Mouse (Mus musculus) MEL (cell line): ENCODE measurements around the gene Prr5. TPM values are rescaled to one million over a fixed set of nuclear protein-coding genes. Genes with fewer than 3 reads are reported as not detected.
A peak's percentile ranks its signal among the peaks of the same experiment; 100 is the strongest.

Source experiments
- DNase-seq: peaks from one replicate; pipeline ENCODE4 v3.0.0; 2011; ENCODE audit warnings: low read depth, low spot score
- H3K27ac ChIP-seq: 2 replicates; pipeline ENCODE4 v1.5.1; 2012; ENCODE audit warnings: low read depth, mild to moderate bottlenecking, control low read depth, low read length, moderate library complexity; ENCODE audit not compliant: control insufficient read depth
- H3K27me3 ChIP-seq, 2 experiments: fragments of 150-350 bp in 1 of 2; sonication (generic) in 1 of 2; 2 replicates each; pipeline ENCODE4 v1.6.1; 2012; ENCODE audit warnings: low read length in 2 of 2, mild to moderate bottlenecking in 2 of 2, improper control_type of control experiment in 1 of 2, moderate library complexity in 1 of 2; ENCODE audit not compliant: insufficient read depth in 2 of 2, control insufficient read depth in 1 of 2
- H3K36me3 ChIP-seq, 2 experiments: 2 replicates each; pipeline ENCODE4 v1.6.1; 2012 to 2014; ENCODE audit warnings: low read length in 2 of 2, improper control_type of control experiment in 1 of 2, inconsistent platforms in 1 of 2, mild to moderate bottlenecking in 1 of 2; ENCODE audit not compliant: insufficient read depth in 2 of 2, control insufficient read depth in 1 of 2
- H3K4me1 ChIP-seq, 2 experiments: fragments of 150-350 bp in 1 of 2; sonication (generic) in 1 of 2; 2 replicates each; pipeline ENCODE4 v1.6.1; 2012; ENCODE audit warnings: low read length in 2 of 2, improper control_type of control experiment in 1 of 2, mild to moderate bottlenecking in 1 of 2; ENCODE audit not compliant: insufficient read depth in 2 of 2, control insufficient read depth in 1 of 2
- H3K4me3 ChIP-seq, 2 experiments: fragments of 150-350 bp in 1 of 2; sonication (generic) in 1 of 2; 2 replicates each; pipeline ENCODE4 v1.5.1; 2012; ENCODE audit warnings: low read depth in 2 of 2, low read length in 2 of 2, mild to moderate bottlenecking in 2 of 2, moderate library complexity in 2 of 2, control low read depth in 1 of 2, improper control_type of control experiment in 1 of 2; ENCODE audit not compliant: control insufficient read depth in 1 of 2, insufficient read depth in 1 of 2
- H3K79me2 ChIP-seq: 2 replicates; pipeline ENCODE4 v1.6.1; 2012; ENCODE audit warnings: mild to moderate bottlenecking, low read length, moderate library complexity; ENCODE audit not compliant: control insufficient read depth, poor library complexity, insufficient read depth
- H3K9ac ChIP-seq: 2 replicates; pipeline ENCODE4 v1.6.1; 2012; ENCODE audit warnings: low read depth, mild to moderate bottlenecking, control low read depth, low read length, moderate library complexity; ENCODE audit not compliant: control insufficient read depth, poor library complexity, severe bottlenecking
- H3K9me3 ChIP-seq: fragments of 150-350 bp; sonication (generic); replicated peaks from 2 replicates; pipeline ENCODE4 v1.6.1; 2012; ENCODE audit warnings: mild to moderate bottlenecking, low read length, improper control_type of control experiment, moderate library complexity; ENCODE audit not compliant: insufficient read depth
- BHLHE40 ChIP-seq: IDR thresholded peaks from 2 replicates; pipeline ENCODE4 v1.6.1; 2012; ENCODE audit warnings: low read depth, mild to moderate bottlenecking, inconsistent platforms, low read length, improper control_type of control experiment, borderline replicate concordance
- CHD1 ChIP-seq: IDR thresholded peaks from 2 replicates; pipeline ENCODE4 v1.6.1; 2012; ENCODE audit warnings: low read depth, mild to moderate bottlenecking, inconsistent platforms, low read length, improper control_type of control experiment
- CHD2 ChIP-seq: IDR thresholded peaks from 2 replicates; pipeline ENCODE4 v1.6.1; 2011; ENCODE audit warnings: low read length, improper control_type of control experiment
- CTCF ChIP-seq, 3 experiments: IDR thresholded peaks in 2 of 3; conservative IDR thresholded peaks in 1 of 3; 2 replicates each; pipeline ENCODE4 v1.5.1; 2011 to 2012; ENCODE audit warnings: low read length in 3 of 3, low read depth in 2 of 3, mild to moderate bottlenecking in 2 of 3, improper control_type of control experiment in 1 of 3, inconsistent platforms in 1 of 3, mixed read lengths in 1 of 3, moderate library complexity in 1 of 3; ENCODE audit not compliant: control insufficient read depth in 1 of 3, insufficient read depth in 1 of 3, poor library complexity in 1 of 3, severe bottlenecking in 1 of 3
- E2F4 ChIP-seq: IDR thresholded peaks from 2 replicates; pipeline ENCODE4 v1.6.1; 2011; ENCODE audit warnings: low read depth, low read length, improper control_type of control experiment, borderline replicate concordance
- ELF1 ChIP-seq: IDR thresholded peaks from 2 replicates; pipeline ENCODE4 v1.6.1; 2014; ENCODE audit warnings: low read depth, mild to moderate bottlenecking, inconsistent platforms, low read length, improper control_type of control experiment, moderate library complexity
- ETS1 ChIP-seq: IDR thresholded peaks from 2 replicates; pipeline ENCODE4 v1.6.1; 2012; ENCODE audit warnings: low read depth, mild to moderate bottlenecking, inconsistent platforms, low read length, improper control_type of control experiment, moderate library complexity
- HCFC1 ChIP-seq: IDR thresholded peaks from 2 replicates; pipeline ENCODE4 v1.6.1; 2012; ENCODE audit warnings: low read depth, mild to moderate bottlenecking, inconsistent platforms, low read length, improper control_type of control experiment, moderate library complexity
- MAFK ChIP-seq: IDR thresholded peaks from 2 replicates; pipeline ENCODE4 v1.6.1; 2011; ENCODE audit warnings: low read depth, mild to moderate bottlenecking, low read length, improper control_type of control experiment, borderline replicate concordance
- MAX ChIP-seq: IDR thresholded peaks from 2 replicates; pipeline ENCODE4 v1.6.1; 2011; ENCODE audit warnings: low read length, improper control_type of control experiment
- MEF2A ChIP-seq: IDR thresholded peaks from 2 replicates; pipeline ENCODE4 v1.6.1; 2014; ENCODE audit warnings: low read depth, mild to moderate bottlenecking, inconsistent platforms, low read length, improper control_type of control experiment; ENCODE audit not compliant: poor library complexity, insufficient replicate concordance, severe bottlenecking; ENCODE audit errors: extremely low read depth
- NELFE ChIP-seq: IDR thresholded peaks from 2 replicates; pipeline ENCODE4 v1.6.1; 2011; ENCODE audit warnings: low read depth, low read length, improper control_type of control experiment
- POLR2AphosphoS5 ChIP-seq: IDR thresholded peaks from 2 replicates; pipeline ENCODE4 v1.6.1; 2012; ENCODE audit warnings: low read depth, borderline replicate concordance, mild to moderate bottlenecking, inconsistent platforms, low read length, moderate library complexity, mixed read lengths
- SIN3A ChIP-seq: IDR thresholded peaks from 2 replicates; pipeline ENCODE4 v1.6.1; 2012; ENCODE audit warnings: low read length, improper control_type of control experiment, inconsistent platforms
- TAL1 ChIP-seq: IDR thresholded peaks from 2 replicates; pipeline ENCODE4 v1.6.1; 2012; ENCODE audit warnings: mild to moderate bottlenecking, inconsistent platforms, low read length, moderate library complexity, mixed read lengths
- TCF12 ChIP-seq: IDR thresholded peaks from 2 replicates; pipeline ENCODE4 v1.6.1; 2014; ENCODE audit warnings: low read depth, mild to moderate bottlenecking, inconsistent platforms, low read length, improper control_type of control experiment, moderate library complexity
- UBTF ChIP-seq: IDR thresholded peaks from 2 replicates; pipeline ENCODE4 v1.6.1; 2012; ENCODE audit warnings: low read depth, mild to moderate bottlenecking, inconsistent platforms, low read length, improper control_type of control experiment, moderate library complexity, borderline replicate concordance; ENCODE audit not compliant: insufficient read depth
- USF2 ChIP-seq, 2 experiments: IDR thresholded peaks; 2 replicates each; pipeline ENCODE4 v1.6.1; 2011 to 2012; ENCODE audit warnings: improper control_type of control experiment in 2 of 2, low read length in 2 of 2, borderline replicate concordance in 1 of 2, inconsistent platforms in 1 of 2, low read depth in 1 of 2, mild to moderate bottlenecking in 1 of 2; ENCODE audit not compliant: insufficient read depth in 1 of 2
- ZKSCAN1 ChIP-seq: IDR thresholded peaks from 2 replicates; pipeline ENCODE4 v1.6.1; 2012; ENCODE audit warnings: low read depth, mild to moderate bottlenecking, inconsistent platforms, low read length, improper control_type of control experiment, moderate library complexity
- ZNF384 ChIP-seq: IDR thresholded peaks from 2 replicates; pipeline ENCODE4 v1.6.1; 2012; ENCODE audit warnings: low read depth, mild to moderate bottlenecking, inconsistent platforms, low read length, improper control_type of control experiment
- polyA plus RNA-seq, 2 experiments: library from polyadenylated mRNA; stranded (reverse) in 1 of 2; unstranded in 1 of 2; fragments of >175 nt in 1 of 2; fragments of >200 nt in 1 of 2; gene quantifications; 2 replicates each; pipeline versions ENCODE4 v1.2.1 to v1.2.4; 2012; ENCODE audit warnings: low replicate concordance in 2 of 2, low read depth in 1 of 2; ENCODE audit not compliant: insufficient read length in 2 of 2, insufficient read depth in 1 of 2, missing spikeins in 1 of 2
- total RNA-seq: library from RNA; depleted of rRNA; stranded (reverse); fragments of 300-350 nt; gene quantifications from 2 replicates; pipeline ENCODE4 v1.2.3, GENCODE M21; 2012

The Prr5 gene
- total and polyA plus RNA-seq, 3 experiments, result not detected

DNA sequence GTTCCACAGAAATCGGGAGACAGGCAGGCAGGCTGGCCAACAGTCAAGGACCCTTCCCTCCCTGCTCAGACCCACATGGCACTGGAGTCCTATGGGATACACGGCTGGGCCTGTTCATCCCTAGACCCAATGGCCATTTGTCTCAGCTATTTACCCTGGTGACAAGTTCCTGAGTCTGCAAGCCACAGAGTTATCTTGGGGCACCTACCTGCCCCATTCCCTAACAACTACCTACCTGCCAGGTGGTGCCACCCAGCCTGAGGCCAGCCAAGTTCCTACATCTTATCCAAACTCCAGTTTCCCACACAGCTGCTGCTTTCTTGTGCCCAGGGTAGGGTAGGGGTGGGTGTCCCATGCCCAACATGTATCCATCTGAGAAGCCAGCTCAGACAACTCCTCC is 28.8 kb downstream of the Prr5 start:
- Histone ChIP-seq H3K36me3 (no peaks in the 10 kb centered on the region), H3K27ac (no peak overlapping the region), H3K4me1 (no peaks in the 10 kb centered on the region)
- TF ChIP-seq NELFE (no peak), UBTF (no peak), USF2 (IDR thresholded peaks at IDR 0.05; ENCODE audit: borderline replicate concordance in 1 of 2, insufficient read depth in 1 of 2, low read depth in 1 of 2, low read length in 2 of 2) (no peak), MEF2A (no peak), BHLHE40 (no peak), ELF1 (no peak), MAX (no peak), TAL1 (no peak), E2F4 (no peak), ETS1 (no peak), MAFK (no peak), ZNF384 (no peak), POLR2AphosphoS5 (no peak), TCF12 (no peak), CHD2 (no peak), HCFC1 (no peak)
- TF ChIP-seq, all 39 proteins: peak for 0
- H3K79me2 ChIP-seq, result no peaks in the 10 kb centered on the region
- no peak for DNase-seq
- H3K4me3 ChIP-seq, result no peak overlapping the region
- H3K27me3 ChIP-seq, result no peaks in the 10 kb centered on the region
- no peaks in the 10 kb centered on the region for H3K9me3 ChIP-seq
- H3K9ac ChIP-seq, result no peak overlapping the region

DNA sequence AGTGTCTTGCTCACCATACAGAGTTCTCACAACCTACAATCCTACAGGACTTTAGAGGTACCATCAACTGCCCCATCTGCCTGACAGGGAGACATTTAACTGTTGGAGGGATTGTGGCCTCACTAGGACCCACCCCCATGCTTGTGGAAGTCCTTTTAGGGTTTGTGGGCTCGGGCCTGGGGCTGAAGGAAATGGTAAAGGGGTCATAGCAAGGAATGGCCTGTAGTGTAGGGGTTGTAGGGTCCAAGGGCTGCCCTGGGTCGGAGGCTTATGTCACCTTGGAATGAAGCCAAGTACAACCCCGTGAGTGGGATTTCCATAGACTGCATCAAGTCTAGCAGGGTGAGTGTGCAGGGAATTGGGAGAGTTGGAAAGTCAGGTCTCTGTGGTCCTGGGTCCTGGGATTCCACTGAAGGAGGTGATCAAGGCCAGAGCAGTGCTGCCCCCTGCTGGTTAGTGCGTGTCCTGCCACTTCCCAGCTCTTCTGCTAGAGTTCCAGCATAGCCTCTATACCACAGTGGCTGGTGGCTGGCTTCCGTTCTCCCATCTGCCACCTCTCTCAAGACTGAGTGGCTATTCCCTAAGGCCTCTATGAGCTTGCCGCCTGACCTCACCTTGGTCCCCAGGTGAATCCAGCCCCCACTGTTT is 30.9 kb downstream of the Prr5 start:
- no peak overlapping the region for H3K4me3 ChIP-seq
- no peak overlapping the region for H3K9ac ChIP-seq
- no peak overlapping the region for H3K27ac ChIP-seq
- H3K27me3 ChIP-seq, result no peaks in the 10 kb centered on the region
- no peaks in the 10 kb centered on the region for H3K36me3 ChIP-seq
- no peaks in the 10 kb centered on the region for H3K9me3 ChIP-seq
- TF ChIP-seq CHD1, result no peak
- TF ChIP-seq CTCF (IDR thresholded peaks at IDR 0.05 in 2 of 3, conservative IDR thresholded peaks at IDR 0.05 in 1 of 3; ENCODE audit: control insufficient read depth in 1 of 3, insufficient read depth in 1 of 3, low read depth in 2 of 3, low read length in 3 of 3, poor library complexity in 1 of 3, severe bottlenecking in 1 of 3), result peak; percentile 4 to 32 (median 29); a peak in 3 of 6 replicates
- TF ChIP-seq CHD2, result no peak
- TF ChIP-seq ETS1, result no peak
- no peak for TF ChIP-seq SIN3A
- TF ChIP-seq BHLHE40, result no peak
- no peak for TF ChIP-seq ZKSCAN1
- no peaks in the 10 kb centered on the region for H3K4me1 ChIP-seq
- no peak for DNase-seq
- H3K79me2 ChIP-seq, result no peaks in the 10 kb centered on the region
